Mouse (Mus musculus): Measurements from ENCODE around the gene Hist1h2bq. TPM values are rescaled to one million over a fixed set of nuclear protein-coding genes. Genes with fewer than 3 reads are reported as not detected.
"Not testable (repeated sequence)": the region's sequence is repeated elsewhere in the genome, so short reads cannot be mapped to it uniquely, and the experiment has no call there.

Gene Hist1h2bq
- total RNA-seq, 4 experiments from 2014 or later: 26.8 to 44.1 (median 30.6) TPM

GRCm38 (mm10) chr13:21789925-21790324, 20.1 kb downstream of the Hist1h2bq start:
- DNase-seq (ENCODE audit: low spot score in 2 of 2): no peak

- no peak for DNase-seq (ENCODE audit: low spot score in 2 of 2)
These were observed 22.0 kb downstream of the Hist1h2bq start for GRCm38 (mm10) chr13:21787760-21788593.

GRCm38 (mm10) chr13:21786899-21787629, 22.9 kb downstream of the Hist1h2bq start, which contains the start of the genes Hist1h2an and Hist1h2bp:
Gene Hist1h2an (minus strand): TSS chr13:21787218.
Gene Hist1h2bp (plus strand): TSS chr13:21787461.
- peak; percentile 88 to 93 for DNase-seq (ENCODE audit: low spot score in 2 of 2)

- DNase-seq (ENCODE audit: low spot score in 2 of 2): no peak
These were observed 23.7 kb downstream of the Hist1h2bq start for GRCm38 (mm10) chr13:21786189-21786898.

- no peak for DNase-seq (ENCODE audit: low spot score in 2 of 2)
These were observed 25.7 kb downstream of the Hist1h2bq start for GRCm38 (mm10) chr13:21784311-21784710.

GRCm38 (mm10) chr13:21783734-21784161, 26.2 kb downstream of the Hist1h2bq start:
- no peak for DNase-seq (ENCODE audit: low spot score in 2 of 2)

GRCm38 (mm10) chr13:21783255-21783617, 26.8 kb downstream of the Hist1h2bq start, which contains the start of gene Hist1h3i:
Gene Hist1h3i (minus strand): TSS chr13:21783370.
- peak; percentile 42 to 61 for DNase-seq (ENCODE audit: low spot score in 2 of 2)

GRCm38 (mm10) chr13:21782361-21783254, 27.4 kb downstream of the Hist1h2bq start:
- not testable (repeated sequence) for DNase-seq (ENCODE audit: low spot score in 2 of 2)

- DNase-seq (ENCODE audit: low spot score in 2 of 2): no peak
These were observed 28.4 kb downstream of the Hist1h2bq start for GRCm38 (mm10) chr13:21781639-21782038.

GRCm38 (mm10) chr13:21781021-21781555, 28.9 kb downstream of the Hist1h2bq start:
- DNase-seq (ENCODE audit: low spot score in 2 of 2): no peak

GRCm38 (mm10) chr13:21779767-21780731, 29.9 kb downstream of the Hist1h2bq start, which contains the start of gene Hist1h1b:
Gene Hist1h1b (minus strand): TSS chr13:21780625.
- peak; percentile 26 to 42 for DNase-seq (ENCODE audit: low spot score in 2 of 2)

- peak; percentile 63 to 64 for DNase-seq (ENCODE audit: low spot score in 2 of 2)
These were observed 30.9 kb downstream of the Hist1h2bq start for GRCm38 (mm10) chr13:21778814-21779766.

Small RNA genes lying within 50 kb of the gene (microRNA-seq; reads per million reads assigned to microRNA genes)
- gene Gm19658 (0 reads per million in 2 experiments), gene Gm44346 (0 reads per million in 2 experiments), gene Gm44466 (0 reads per million in 2 experiments)

Other genes starting within 250 kb of the Hist1h2bq start
- not detected for gene Olfr1364, start 228.4 kb downstream of the Hist1h2bq start, total RNA-seq (2022)
- not detected for gene Olfr1362, start 196.2 kb downstream of the Hist1h2bq start, total RNA-seq (2022)
- not detected for gene Olfr11, start 167.7 kb downstream of the Hist1h2bq start, total RNA-seq (2022)
- not detected for gene Olfr1361, start 146.8 kb downstream of the Hist1h2bq start, total RNA-seq (2022)
- not detected for gene Olfr1360, start 132.8 kb downstream of the Hist1h2bq start, total RNA-seq (2022)
- gene Olfr1359, start 112.1 kb downstream of the Hist1h2bq start, total RNA-seq (2022): not detected
- gene Hist1h2bl, start 94.1 kb downstream of the Hist1h2bq start, total RNA-seq (2022): 10 to 100 TPM; 10.8 to 28.3 (median 22.4) TPM
- 10 to 100 TPM in 2 of 4 experiments, 1 to 10 TPM in 2; 8.1 to 36.7 (median 16.0) TPM for gene Hist1h2ai, start 93.8 kb downstream of the Hist1h2bq start, total RNA-seq (2022)
- gene Hist1h3h, start 92.5 kb downstream of the Hist1h2bq start, total RNA-seq (2022): 10 to 100 TPM; 30.3 to 49.1 (median 42.8) TPM
- gene Hist1h2bm, start 88.2 kb downstream of the Hist1h2bq start, total RNA-seq (2022): 1 to 10 TPM; 2.8 to 4.8 (median 3.2) TPM
- gene Hist1h4j, start 75.1 kb downstream of the Hist1h2bq start, total RNA-seq (2022): 10 to 100 TPM; 11.6 to 17.1 (median 13.7) TPM
- gene Hist1h4k, start 59.7 kb downstream of the Hist1h2bq start, total RNA-seq (2022): 100 to 1,000 TPM; 228 to 277 (median 247) TPM
- gene Hist1h2ak, start 56.4 kb downstream of the Hist1h2bq start, total RNA-seq (2022): 10 to 100 TPM in 2 of 4 experiments, 1 to 10 TPM in 2; 8.7 to 11.4 (median 9.8) TPM
- gene Hist1h2bn, start 56.1 kb downstream of the Hist1h2bq start, total RNA-seq (2022): 1 to 10 TPM in 3 of 4 experiments, not detected in 1; 6.6 to 9.1 (median 8.4) TPM
- 1 to 10 TPM; 3.8 to 6.5 (median 5.9) TPM for gene Hist1h1b, start 29.6 kb downstream of the Hist1h2bq start, total RNA-seq (2022)
- gene Hist1h3i, start 26.8 kb downstream of the Hist1h2bq start, total RNA-seq (2022): 10 to 100 TPM; 32.9 to 72.6 (median 47.3) TPM
- gene Hist1h2an, start 23.0 kb downstream of the Hist1h2bq start, total RNA-seq (2022): 1 to 10 TPM in 1 of 4 experiments, not detected in 3; 3.2 TPM
- 10 to 100 TPM in 1 of 4 experiments, 1 to 10 TPM in 3; 3.1 to 11.6 (median 5.9) TPM for gene Hist1h2bp, start 22.7 kb downstream of the Hist1h2bq start, total RNA-seq (2022)
- gene Hist1h2ao, start 268 bp upstream of the Hist1h2bq start, total RNA-seq (2022): 10 to 100 TPM in 3 of 4 experiments, 1 to 10 TPM in 1; 5.0 to 27.3 (median 17.8) TPM
- gene Hist1h4m, start 1.5 kb upstream of the Hist1h2bq start, total RNA-seq (2022): 100 to 1,000 TPM; 180 to 291 (median 231) TPM
- gene Hist1h4n, start 22.0 kb upstream of the Hist1h2bq start, total RNA-seq (2022): 10 to 100 TPM in 3 of 4 experiments, not detected in 1; 11.4 to 41.9 (median 29.6) TPM
- 10 to 100 TPM in 2 of 4 experiments, not detected in 2; 10.6 to 18.9 TPM for gene Hist1h2ap, start 23.3 kb upstream of the Hist1h2bq start, total RNA-seq (2022)
- gene Hist1h2br, start 23.5 kb upstream of the Hist1h2bq start, total RNA-seq (2022): 10 to 100 TPM; 26.6 to 44.1 (median 30.3) TPM
- gene Zfp184, start 134.9 kb upstream of the Hist1h2bq start, total RNA-seq (2022): 1 to 10 TPM; 1.9 to 4.5 (median 2.9) TPM
- not detected for gene Pom121l2, start 171.0 kb upstream of the Hist1h2bq start, total RNA-seq (2022)
- gene Prss16, start 199.5 kb upstream of the Hist1h2bq start, total RNA-seq (2022): under 1 TPM; 0.29 to 0.84 (median 0.56) TPM
- gene Hist1h2ah, start 225.4 kb upstream of the Hist1h2bq start, total RNA-seq (2022): 10 to 100 TPM in 3 of 4 experiments, 1 to 10 TPM in 1; 6.5 to 26.2 (median 15.2) TPM
- gene Hist1h2bk, start 225.7 kb upstream of the Hist1h2bq start, total RNA-seq (2022): 10 to 100 TPM; 10.4 to 18.1 (median 16.5) TPM
- gene Hist1h4i, start 231.2 kb upstream of the Hist1h2bq start, total RNA-seq (2022): 10 to 100 TPM; 55.1 to 70.7 (median 60.0) TPM
- 10 to 100 TPM in 2 of 4 experiments, 1 to 10 TPM in 2; 8.2 to 12.2 (median 10.1) TPM for gene Hist1h2ag, start 232.7 kb upstream of the Hist1h2bq start, total RNA-seq (2022)
- gene Hist1h2bj, start 233.0 kb upstream of the Hist1h2bq start, total RNA-seq (2022): 10 to 100 TPM; 10.8 to 15.9 (median 12.1) TPM

All from layer of hippocampus, adult 8-10 months (tissue).